Mouse (Mus musculus): ENCODE results near the gene Samd8.

Gene Samd8

GRCm38 (mm10) chr14:21800641-21801040 is 50.3 kb downstream of the Samd8 start:
- DNase-seq = no peak

- DNase-seq = peak in 1 of 2 experiments; percentile 20
These were observed 51.3 kb downstream of the Samd8 start for GRCm38 (mm10) chr14:21801624-21802023.

- peak; percentile 22 to 45 for DNase-seq
These were observed 52.3 kb downstream of the Samd8 start for GRCm38 (mm10) chr14:21802543-21803206.

GRCm38 (mm10) chr14:21806203-21806602 is 55.9 kb downstream of the Samd8 start:
- DNase-seq = no peak

GRCm38 (mm10) chr14:21806631-21807160 is 56.4 kb downstream of the Samd8 start:
- DNase-seq = no peak

GRCm38 (mm10) chr14:21808208-21808922 is 58.0 kb downstream of the Samd8 start:
- no peak for DNase-seq

- no peak for DNase-seq
These were observed 59.1 kb downstream of the Samd8 start for GRCm38 (mm10) chr14:21809418-21809817.

GRCm38 (mm10) chr14:21811301-21811700 is 61.0 kb downstream of the Samd8 start:
- no peak for DNase-seq

- DNase-seq = no peak
These were observed 61.5 kb downstream of the Samd8 start for GRCm38 (mm10) chr14:21811744-21812393.

GRCm38 (mm10) chr14:21812590-21813162 is 62.3 kb downstream of the Samd8 start:
- peak; percentile 63 to 70 for DNase-seq

GRCm38 (mm10) chr14:21813216-21813615 is 62.9 kb downstream of the Samd8 start:
- DNase-seq = no peak

GRCm38 (mm10) chr14:21813847-21814246 is 63.5 kb downstream of the Samd8 start:
- no peak for DNase-seq

GRCm38 (mm10) chr14:21814606-21815005 is 64.3 kb downstream of the Samd8 start:
- no peak for DNase-seq

GRCm38 (mm10) chr14:21816255-21816654 is 65.9 kb downstream of the Samd8 start:
- no peak for DNase-seq

GRCm38 (mm10) chr14:21817453-21817852 is 67.1 kb downstream of the Samd8 start:
- no peak for DNase-seq

- no peak for DNase-seq
These were observed 70.7 kb downstream of the Samd8 start for GRCm38 (mm10) chr14:21820880-21821505.

GRCm38 (mm10) chr14:21822307-21822706 is 72.0 kb downstream of the Samd8 start:
- no peak for DNase-seq

- peak; percentile 53 to 76 for DNase-seq
These were observed 72.6 kb downstream of the Samd8 start for GRCm38 (mm10) chr14:21822795-21823374.

GRCm38 (mm10) chr14:21823897-21824296 is 73.6 kb downstream of the Samd8 start:
- DNase-seq = no peak

- DNase-seq = no peak
These were observed 74.6 kb downstream of the Samd8 start, which contains the start of gene Vdac2 for GRCm38 (mm10) chr14:21824938-21825337. TSS of gene Vdac2 (plus strand) at chr14:21825238.

GRCm38 (mm10) chr14:21825786-21826491 is 75.6 kb downstream of the Samd8 start:
- peak; percentile 43 to 71 for DNase-seq
